Mouse (Mus musculus) thymus, adult 2 months (tissue): ENCODE data around the gene Fam49a. TPM values are rescaled to one million over a fixed set of nuclear protein-coding genes. Genes with fewer than 3 reads are reported as not detected.

Experiments
- DNase-seq: peaks from one replicate; pipeline ENCODE4 v3.0.0; 2021
- H3K27ac ChIP-seq: fragments of 200-500 bp; 2 replicates; pipeline ENCODE4 v1.5.1; 2012; ENCODE audit warnings: low read length, control low read depth; ENCODE audit not compliant: control insufficient read depth, insufficient read depth
- H3K27me3 ChIP-seq: fragments of 200-500 bp; 2 replicates; pipeline ENCODE4 v1.6.1; 2012; ENCODE audit warnings: mild to moderate bottlenecking, low read length, moderate library complexity, mixed read lengths; ENCODE audit not compliant: control insufficient read depth, insufficient read depth
- H3K36me3 ChIP-seq: fragments of 200-500 bp; 2 replicates; pipeline ENCODE4 v1.6.1; 2012; ENCODE audit warnings: mild to moderate bottlenecking, low read length, moderate library complexity; ENCODE audit not compliant: control insufficient read depth, insufficient read depth
- H3K4me1 ChIP-seq: fragments of 200-500 bp; replicated peaks from 2 replicates; pipeline ENCODE4 v1.6.1; 2012; ENCODE audit warnings: low read length; ENCODE audit not compliant: control insufficient read depth, insufficient read depth
- H3K4me3 ChIP-seq: fragments of 200-500 bp; 2 replicates; pipeline ENCODE4 v1.5.1; 2012; ENCODE audit warnings: mild to moderate bottlenecking, low read length, control low read depth, moderate library complexity; ENCODE audit not compliant: control insufficient read depth, insufficient read depth
- CTCF ChIP-seq: fragments of 200-500 bp; IDR thresholded peaks from 2 replicates; pipeline ENCODE4 v1.5.1; 2012; ENCODE audit warnings: mild to moderate bottlenecking, control low read depth, low read length, moderate library complexity, borderline replicate concordance; ENCODE audit not compliant: control insufficient read depth, poor library complexity, insufficient read depth; ENCODE audit errors: extremely low read depth
- POLR2A ChIP-seq: fragments of 200-500 bp; IDR thresholded peaks from 2 replicates; pipeline ENCODE4 v1.6.1; 2012; ENCODE audit warnings: mild to moderate bottlenecking, low read length, control low read depth, moderate library complexity; ENCODE audit not compliant: control insufficient read depth, poor library complexity, insufficient read depth; ENCODE audit errors: extremely low read depth
- WGBS: fragments of 180-500 bp; shearing (Covaris S2); methylation state at CpG from one replicate; pipeline ENCODE4 v1.1.7; 2018; 5-methylcytosine and 5-hydroxymethylcytosine counted together
- polyA plus RNA-seq: library from polyadenylated mRNA; depleted of rRNA; stranded (reverse); fragments of >200 nt; gene quantifications from 2 replicates; pipeline ENCODE4 v1.2.3, GENCODE M21; 2012

The Fam49a gene
- polyA plus RNA-seq, 1 experiment: 5.3 TPM

GRCm38 (mm10) chr12:12396224-12396623, 134.3 kb downstream of the Fam49a start:
- DNase-seq: peak; percentile 70
- H3K4me3 ChIP-seq: no peak overlapping the region
- no peaks in the 10 kb centered on the region for H3K27me3 ChIP-seq
- no peaks in the 10 kb centered on the region for H3K36me3 ChIP-seq
- 9% methylated on average over 6 of the region's 6 CpGs for WGBS
- H3K27ac ChIP-seq: no peak overlapping the region
- H3K4me1 ChIP-seq: peaks cover 3% of the 10 kb centered on the region; the same call in 1 of the 2 replicates
- TF ChIP-seq POLR2A (no peak), CTCF (no peak)

- WGBS: 12% methylated on average over 9 of the region's 9 CpGs
- Histone ChIP-seq H3K4me3 (no peak overlapping the region), H3K27ac (no peak overlapping the region), H3K27me3 (no peaks in the 10 kb centered on the region), H3K4me1 (peaks cover 7% of the 10 kb centered on the region), H3K36me3 (no peaks in the 10 kb centered on the region)
- TF ChIP-seq CTCF (no peak), POLR2A (no peak)
- peak; percentile 67 for DNase-seq
Observed at GRCm38 (mm10) chr12:12401051-12401465, 139.1 kb downstream of the Fam49a start.

- Histone ChIP-seq H3K4me1 (peaks cover 7% of the 10 kb centered on the region), H3K27me3 (no peaks in the 10 kb centered on the region), H3K36me3 (no peaks in the 10 kb centered on the region), H3K27ac (no peak overlapping the region), H3K4me3 (no peak overlapping the region)
- DNase-seq: peak; percentile 15
- WGBS: 15% methylated on average over 15 of the region's 15 CpGs
- TF ChIP-seq POLR2A: no peak
- no peak for TF ChIP-seq CTCF
Observed at GRCm38 (mm10) chr12:12401504-12401903, 139.6 kb downstream of the Fam49a start.

- H3K27ac ChIP-seq: no peak overlapping the region
- WGBS: 84% methylated on average over 10 of the region's 10 CpGs
Observed at GRCm38 (mm10) chr12:12405491-12406110, 143.7 kb downstream of the Fam49a start.

GRCm38 (mm10) chr12:12409044-12409443, 147.1 kb downstream of the Fam49a start:
- Histone ChIP-seq H3K27ac (no peak overlapping the region), H3K36me3 (no peaks in the 10 kb centered on the region), H3K4me3 (no peak overlapping the region), H3K27me3 (no peaks in the 10 kb centered on the region), H3K4me1 (no peaks in the 10 kb centered on the region)
- WGBS: 90% methylated on average over 5 of the region's 5 CpGs
- DNase-seq: no peak
- TF ChIP-seq CTCF (no peak), POLR2A (no peak)

More at GRCm38 (mm10) chr12:12405491-12406110, 143.7 kb downstream of the Fam49a start:
- no peak overlapping the region for H3K4me3 ChIP-seq
- no peaks in the 10 kb centered on the region for H3K36me3 ChIP-seq
- H3K27me3 ChIP-seq: no peaks in the 10 kb centered on the region
- TF ChIP-seq POLR2A: no peak
- peaks cover 7% of the 10 kb centered on the region for H3K4me1 ChIP-seq
- DNase-seq: no peak

- TF ChIP-seq CTCF (no peak), POLR2A (no peak)
- 20% methylated on average over 5 of the region's 5 CpGs for WGBS
- H3K27me3 ChIP-seq: no peaks in the 10 kb centered on the region
- DNase-seq: peak; percentile 87
- no peaks in the 10 kb centered on the region for H3K36me3 ChIP-seq
- no peaks in the 10 kb centered on the region for H3K4me1 ChIP-seq
- H3K4me3 ChIP-seq: no peak overlapping the region
- H3K27ac ChIP-seq: no peak overlapping the region
Observed at GRCm38 (mm10) chr12:12412674-12413073, 150.7 kb downstream of the Fam49a start.

- WGBS: 5% methylated on average over 2 of the region's 2 CpGs
- Histone ChIP-seq H3K36me3 (no peaks in the 10 kb centered on the region), H3K27ac (no peak overlapping the region), H3K4me3 (no peak overlapping the region), H3K4me1 (no peaks in the 10 kb centered on the region), H3K27me3 (no peaks in the 10 kb centered on the region)
- DNase-seq: no peak
- TF ChIP-seq POLR2A: no peak
- no peak for TF ChIP-seq CTCF
Observed at GRCm38 (mm10) chr12:12420423-12420822, 158.5 kb downstream of the Fam49a start.
